In genomic region chr7:127023896-127024690, GRCm38 (mm10) we compare ENCODE assay signal across 8 mouse cellular contexts. TPM values are rescaled to one million over a fixed set of nuclear protein-coding genes. Genes with fewer than 3 reads are reported as not detected.
DNase-seq lines count a peak whose midpoint lies in the region; ATAC-seq and TF ChIP-seq lines count a peak whose summit lies in the region.

No protein-coding gene starts in this region.

- no peak for ATAC-seq in heart, embryonic 12.5 days (ENCODE audit: insufficient number of reproducible peaks, low FRiP score)
- peak; percentile 13 for ATAC-seq in activated CD4-positive, CD25-positive, alpha-beta regulatory T cell, adult 4 months
- no peak for ATAC-seq in heart, embryonic 14.5 days (ENCODE audit: insufficient number of reproducible peaks, insufficient read depth, low FRiP score, low read depth)
- ATAC-seq in liver, postnatal 0 days, result no peak

- intact Hi-C loops in heart, postnatal 25 days (cut with DNase I), result no loop called here

- peak overlapping the region; percentile 97 for H3K9ac ChIP-seq in heart, embryonic 12.5 days
- H3K9ac ChIP-seq in heart, embryonic 14.5 days (ENCODE audit: low read length), result peak overlapping the region; percentile 99
- peak overlapping the region; percentile 98 for H3K9ac ChIP-seq in liver, postnatal 0 days (replicated peaks)

- TF ChIP-seq EP300 in liver, postnatal 0 days (IDR thresholded peaks at IDR 0.05; ENCODE audit: low read depth), result no peak

- peaks cover 48% of the 10 kb centered on the region for H3K36me3 ChIP-seq in heart, embryonic 12.5 days
- H3K36me3 ChIP-seq in heart, embryonic 14.5 days (ENCODE audit: control insufficient read depth, insufficient read depth, low read length), result peaks cover 46% of the 10 kb centered on the region
- H3K36me3 ChIP-seq in liver, postnatal 0 days (replicated peaks; ENCODE audit: insufficient read depth, low read length), result peaks cover 37% of the 10 kb centered on the region

- no peaks in the 10 kb centered on the region for H3K27me3 ChIP-seq in heart, embryonic 12.5 days (replicated peaks)
- no peaks in the 10 kb centered on the region for H3K27me3 ChIP-seq in heart, embryonic 14.5 days (ENCODE audit: control insufficient read depth, insufficient read depth, low read length)
- H3K27me3 ChIP-seq in liver, postnatal 0 days (ENCODE audit: insufficient read depth, low read length), result no peaks in the 10 kb centered on the region

- WGBS in heart, embryonic 12.5 days, result 28% methylated on average over 19 of the region's 19 CpGs
- 25% methylated on average over 19 of the region's 19 CpGs for WGBS in heart, embryonic 14.5 days
- WGBS in liver, postnatal 0 days (ENCODE audit: insufficient replicate concordance), result 15% methylated on average over 19 of the region's 19 CpGs

- H3K9me3 ChIP-seq in heart, embryonic 12.5 days (replicated peaks), result no peaks in the 10 kb centered on the region
- no peaks in the 10 kb centered on the region for H3K9me3 ChIP-seq in heart, embryonic 14.5 days (ENCODE audit: control insufficient read depth, low read length)
- no peaks in the 10 kb centered on the region for H3K9me3 ChIP-seq in liver, postnatal 0 days (ENCODE audit: low read length)

- peak overlapping the region; percentile 94 for H3K4me3 ChIP-seq in heart, embryonic 12.5 days
- H3K4me3 ChIP-seq in heart, embryonic 14.5 days (ENCODE audit: control insufficient read depth in 1 of 2, insufficient read depth in 1 of 2, low read depth in 1 of 2, low read length in 2 of 2), result peak overlapping the region; percentile 88 to 98
- peak overlapping the region; percentile 91 for H3K4me3 ChIP-seq in liver, postnatal 0 days (ENCODE audit: low read depth, low read length)

- peak overlapping the region; percentile 99 for H3K27ac ChIP-seq in heart, embryonic 12.5 days (ENCODE audit: poor library complexity, severe bottlenecking)
- peak overlapping the region in 1 of 2 experiments; percentile 100; a peak in 2 of 4 replicates for H3K27ac ChIP-seq in heart, embryonic 14.5 days (replicated peaks in 1 of 2; ENCODE audit: control insufficient read depth in 1 of 2, insufficient read depth in 1 of 2, low read depth in 2 of 2, low read length in 2 of 2)
- peak overlapping the region; percentile 99 for H3K27ac ChIP-seq in liver, postnatal 0 days (ENCODE audit: low read depth)

- DNase-seq in heart, postnatal 25 days (ENCODE audit: low spot score), result no peak
- DNase-seq in liver, postnatal 0 days, result no peak
- DNase-seq in thymus, postnatal 25 days, result peak; percentile 73
- DNase-seq in layer of hippocampus, postnatal 10 days (ENCODE audit: low spot score in 2 of 2), result no peak
- DNase-seq in lung, postnatal 36 days, result no peak

- peaks cover 59% of the 10 kb centered on the region for H3K4me1 ChIP-seq in heart, embryonic 12.5 days (replicated peaks)
- H3K4me1 ChIP-seq in heart, embryonic 14.5 days (ENCODE audit: control insufficient read depth in 2 of 2, insufficient read depth in 2 of 2, low read length in 2 of 2), result peaks cover 31 to 57% of the 10 kb centered on the region in 2 experiments
- peaks cover 62% of the 10 kb centered on the region for H3K4me1 ChIP-seq in liver, postnatal 0 days (ENCODE audit: insufficient read depth)

- peak overlapping the region; percentile 97 for H3K4me2 ChIP-seq in heart, embryonic 12.5 days
- peak overlapping the region; percentile 96 for H3K4me2 ChIP-seq in heart, embryonic 14.5 days (ENCODE audit: low read length)
- H3K4me2 ChIP-seq in liver, postnatal 0 days (ENCODE audit: low read depth, low read length), result peak overlapping the region; percentile 98

- TF ChIP-seq CTCF in liver, postnatal 0 days (IDR thresholded peaks at IDR 0.05; ENCODE audit: low read depth), result no peak

RNA-seq across cellular contexts. Expression of gene Maz, which starts 2.7 kb away (rescaled TPM):
- 59.8 and 60.4 TPM in 2 replicates for polyA plus RNA-seq in heart, embryonic 12.5 days (2016; fragmentation: Nextera tagmentation; extraction: Ambion mirVana)
- 10 to 100 TPM; 66.7 to 69.1 TPM for total RNA-seq in heart, postnatal 25 days (2021)
- polyA plus RNA-seq in activated CD4-positive, CD25-positive, alpha-beta regulatory T cell, adult 4 months (2017; shearing (Covaris generic)), result 10 to 100 TPM; 19.0 to 19.1 TPM
- 37.6 and 44.7 TPM in 2 replicates for polyA plus RNA-seq in heart, embryonic 14.5 days (2014; fragmentation: Nextera tagmentation; extraction: Ambion mirVana)
- polyA plus RNA-seq in liver, postnatal 0 days (2015; fragmentation: Nextera tagmentation; extraction: Ambion mirVana), result 20.0 and 24.0 TPM in 2 replicates
- 100 to 1,000 TPM; 283 to 292 TPM for total RNA-seq in layer of hippocampus, postnatal 10 days (2021)

RNA-seq across cellular contexts. Expression of gene Prrt2, which starts 3.1 kb away (rescaled TPM):
- polyA plus RNA-seq in heart, embryonic 12.5 days (2016; fragmentation: Nextera tagmentation; extraction: Ambion mirVana), result 1.9 and 3.3 TPM in 2 replicates
- 1 to 10 TPM in 1 of 2 experiments, under 1 TPM in 1; 0.60 to 1.2 TPM for total RNA-seq in heart, postnatal 25 days (2021)
- 1 to 10 TPM in 1 of 2 experiments, not detected in 1; 2.1 TPM for polyA plus RNA-seq in activated CD4-positive, CD25-positive, alpha-beta regulatory T cell, adult 4 months (2017; shearing (Covaris generic))
- polyA plus RNA-seq in heart, embryonic 14.5 days (2014; fragmentation: Nextera tagmentation; extraction: Ambion mirVana), result 2.1 and 3.2 TPM in 2 replicates
- 0.18 TPM in 1 of 2 replicates, not detected in the other for polyA plus RNA-seq in liver, postnatal 0 days (2015; fragmentation: Nextera tagmentation; extraction: Ambion mirVana)
- 100 to 1,000 TPM; 146 to 184 TPM for total RNA-seq in layer of hippocampus, postnatal 10 days (2021)

RNA-seq across cellular contexts. Expression of gene Gm42742, which starts 3.2 kb away (rescaled TPM):
- 50.8 and 60.9 TPM in 2 replicates for polyA plus RNA-seq in heart, embryonic 12.5 days (2016; fragmentation: Nextera tagmentation; extraction: Ambion mirVana)
- 10 to 100 TPM; 21.5 to 22.6 TPM for total RNA-seq in heart, postnatal 25 days (2021)
- polyA plus RNA-seq in activated CD4-positive, CD25-positive, alpha-beta regulatory T cell, adult 4 months (2017; shearing (Covaris generic)), result 10 to 100 TPM; 26.4 to 31.8 TPM
- 41.9 and 45.0 TPM in 2 replicates for polyA plus RNA-seq in heart, embryonic 14.5 days (2014; fragmentation: Nextera tagmentation; extraction: Ambion mirVana)
- polyA plus RNA-seq in liver, postnatal 0 days (2015; fragmentation: Nextera tagmentation; extraction: Ambion mirVana), result 4.5 and 7.8 TPM in 2 replicates
- total RNA-seq in layer of hippocampus, postnatal 10 days (2021), result 10 to 100 TPM; 33.4 to 34.8 TPM

RNA-seq across cellular contexts. Expression of gene Pagr1a, which starts 6.9 kb away (rescaled TPM):
- polyA plus RNA-seq in heart, embryonic 12.5 days (2016; fragmentation: Nextera tagmentation; extraction: Ambion mirVana), result 19.3 and 31.4 TPM in 2 replicates
- total RNA-seq in heart, postnatal 25 days (2021), result 10 to 100 TPM; 12.5 to 12.9 TPM
- polyA plus RNA-seq in activated CD4-positive, CD25-positive, alpha-beta regulatory T cell, adult 4 months (2017; shearing (Covaris generic)), result 10 to 100 TPM; 39.6 to 56.7 TPM
- 23.1 and 25.4 TPM in 2 replicates for polyA plus RNA-seq in heart, embryonic 14.5 days (2014; fragmentation: Nextera tagmentation; extraction: Ambion mirVana)
- 12.2 and 13.8 TPM in 2 replicates for polyA plus RNA-seq in liver, postnatal 0 days (2015; fragmentation: Nextera tagmentation; extraction: Ambion mirVana)
- 10 to 100 TPM; 24.9 to 34.2 TPM for total RNA-seq in layer of hippocampus, postnatal 10 days (2021)

RNA-seq across cellular contexts. Expression of gene Pagr1b, which starts 7.8 kb away (rescaled TPM):
- polyA plus RNA-seq in heart, embryonic 12.5 days (2016; fragmentation: Nextera tagmentation; extraction: Ambion mirVana), result not detected in 2 replicates
- total RNA-seq in heart, postnatal 25 days (2021), result 1 to 10 TPM in 1 of 2 experiments, not detected in 1; 1.7 TPM
- polyA plus RNA-seq in activated CD4-positive, CD25-positive, alpha-beta regulatory T cell, adult 4 months (2017; shearing (Covaris generic)), result not detected
- 0.84 TPM in 1 of 2 replicates, not detected in the other for polyA plus RNA-seq in heart, embryonic 14.5 days (2014; fragmentation: Nextera tagmentation; extraction: Ambion mirVana)
- 0.26 TPM in 1 of 2 replicates, not detected in the other for polyA plus RNA-seq in liver, postnatal 0 days (2015; fragmentation: Nextera tagmentation; extraction: Ambion mirVana)
- under 1 TPM in 1 of 2 experiments, not detected in 1; 0.62 TPM for total RNA-seq in layer of hippocampus, postnatal 10 days (2021)
